Mouse (Mus musculus) hematopoietic stem cell, adult 5-6 weeks (primary cell): ENCODE results near the gene Psenen. TPM values are rescaled to one million over a fixed set of nuclear protein-coding genes. Genes with fewer than 3 reads are reported as not detected.

Source experiments
- ATAC-seq, 2 experiments: fragments of 125-278 bp in 1 of 2; replicated peaks in 1 of 2; 2 replicates each; pipeline ENCODE4 v1.8.0; 2016 to 2017; ENCODE audit warnings: inconsistent platforms in 2 of 2, mild to moderate bottlenecking in 2 of 2, moderate number of reproducible peaks in 2 of 2, low read depth in 1 of 2, moderate TSS enrichment in 1 of 2; ENCODE audit not compliant: low FRiP score in 2 of 2, poor library complexity in 2 of 2, severe bottlenecking in 2 of 2, insufficient read depth in 1 of 2, low TSS enrichment in 1 of 2
- total RNA-seq: library from RNA; stranded (forward); fragments of 172-1452, 232-1000 nt; gene quantifications from 2 replicates; pipeline ENCODE4 v1.2.3, GENCODE M21; 2017

Psenen gene
- 122 and 158 TPM in 2 replicates for total RNA-seq

GRCm38 (mm10) chr7:30563117-30563905 lies at the start of gene Psenen, which contains the start of the genes U2af1l4 and Gm49396:
Psenen (minus strand) TSS chr7:30563627.
U2af1l4 (plus strand) TSS chr7:30563301.
Gm49396 (plus strand) TSS chr7:30563344.
- peak; percentile 71 to 75 for ATAC-seq

GRCm38 (mm10) chr7:30612654-30613402 lies 49.4 kb upstream of the Psenen start, which contains the start of gene Upk1a:
Upk1a (minus strand) TSS chr7:30612847.
- ATAC-seq: no peak

- ATAC-seq: no peak
Measured at GRCm38 (mm10) chr7:30610043-30610442, 46.6 kb upstream of the Psenen start.

- ATAC-seq: no peak
Measured at GRCm38 (mm10) chr7:30608476-30608875, 45.0 kb upstream of the Psenen start.

- peak; percentile 56 to 84; a peak in 3 of 4 replicates for ATAC-seq
Measured at GRCm38 (mm10) chr7:30607706-30608309, 44.4 kb upstream of the Psenen start.

GRCm38 (mm10) chr7:30604944-30605343 lies 41.5 kb upstream of the Psenen start:
- ATAC-seq: no peak

- ATAC-seq: no peak
Measured at GRCm38 (mm10) chr7:30604424-30604823, 41.0 kb upstream of the Psenen start.

GRCm38 (mm10) chr7:30602583-30602982 lies 39.2 kb upstream of the Psenen start:
- no peak for ATAC-seq

GRCm38 (mm10) chr7:30600651-30601050 lies 37.2 kb upstream of the Psenen start:
- ATAC-seq: no peak

GRCm38 (mm10) chr7:30599933-30600353 lies 36.5 kb upstream of the Psenen start:
- peak; percentile 99 for ATAC-seq

GRCm38 (mm10) chr7:30598786-30599185 lies 35.4 kb upstream of the Psenen start, which contains the start of gene Zbtb32:
Zbtb32 (minus strand) TSS chr7:30598909.
- no peak for ATAC-seq

- ATAC-seq: no peak
Measured at GRCm38 (mm10) chr7:30596811-30597210, 33.4 kb upstream of the Psenen start.

GRCm38 (mm10) chr7:30596093-30596492 lies 32.7 kb upstream of the Psenen start:
- no peak for ATAC-seq

GRCm38 (mm10) chr7:30594510-30595024 lies 31.1 kb upstream of the Psenen start:
- ATAC-seq: no peak

- no peak for ATAC-seq
Measured at GRCm38 (mm10) chr7:30593579-30594509, 30.4 kb upstream of the Psenen start.

- ATAC-seq: no peak
Measured at GRCm38 (mm10) chr7:30592772-30593423, 29.5 kb upstream of the Psenen start.
